Mouse (Mus musculus) cerebellum, adult 18-20 months (tissue): ENCODE measurements around the gene Sdhb.
A peak's percentile ranks its signal among the peaks of the same experiment; 100 is the strongest.

Experiments used
- DNase-seq, 2 experiments: peaks; one replicate each; pipeline ENCODE4 v3.0.0; 2021

The Sdhb gene

GRCm38 (mm10) chr4:140981605-140982004, 20.6 kb downstream of the Sdhb start:
- no peak for DNase-seq

GRCm38 (mm10) chr4:140982808-140983207, 21.8 kb downstream of the Sdhb start:
- DNase-seq, result no peak

- no peak for DNase-seq
Measured at GRCm38 (mm10) chr4:140983442-140983841, 22.4 kb downstream of the Sdhb start.

GRCm38 (mm10) chr4:140984544-140984943, 23.5 kb downstream of the Sdhb start:
- DNase-seq, result no peak

- DNase-seq, result no peak
Measured at GRCm38 (mm10) chr4:140986024-140986710, 25.2 kb downstream of the Sdhb start.

GRCm38 (mm10) chr4:140986711-140987395, 25.9 kb downstream of the Sdhb start, which contains the start of gene Atp13a2:
Gene Atp13a2, plus strand, starts transcription at chr4:140986873.
- DNase-seq, result peak; percentile 96 to 98

GRCm38 (mm10) chr4:140987476-140987875, 26.5 kb downstream of the Sdhb start:
- no peak for DNase-seq

GRCm38 (mm10) chr4:140988706-140989290, 27.8 kb downstream of the Sdhb start:
- DNase-seq, result no peak

- DNase-seq, result no peak
Measured at GRCm38 (mm10) chr4:140989447-140989846, 28.4 kb downstream of the Sdhb start.

GRCm38 (mm10) chr4:140992215-140992614, 31.2 kb downstream of the Sdhb start:
- peak; percentile 67 to 70 for DNase-seq

- no peak for DNase-seq
Measured at GRCm38 (mm10) chr4:140993846-140994245, 32.8 kb downstream of the Sdhb start.

- no peak for DNase-seq
Measured at GRCm38 (mm10) chr4:140995811-140996210, 34.8 kb downstream of the Sdhb start.

GRCm38 (mm10) chr4:140996812-140997211, 35.8 kb downstream of the Sdhb start:
- DNase-seq, result no peak

GRCm38 (mm10) chr4:141005983-141006382, 45.0 kb downstream of the Sdhb start:
- peak; percentile 67 to 77 for DNase-seq

GRCm38 (mm10) chr4:141008028-141008427, 47.0 kb downstream of the Sdhb start:
- peak; percentile 56 to 57 for DNase-seq

- no peak for DNase-seq
Measured at GRCm38 (mm10) chr4:141010118-141010517, 49.1 kb downstream of the Sdhb start, which contains the start of gene Mfap2. Gene Mfap2, plus strand, starts transcription at chr4:141010418.

- no peak for DNase-seq
Measured at GRCm38 (mm10) chr4:141010526-141010925, 49.5 kb downstream of the Sdhb start.

- no peak for DNase-seq
Measured at GRCm38 (mm10) chr4:141010941-141011429, 50.0 kb downstream of the Sdhb start.

GRCm38 (mm10) chr4:141011556-141012328, 50.7 kb downstream of the Sdhb start:
- DNase-seq, result peak; percentile 76 to 77

- no peak for DNase-seq
Measured at GRCm38 (mm10) chr4:141012558-141012957, 51.6 kb downstream of the Sdhb start.

- DNase-seq, result no peak
Measured at GRCm38 (mm10) chr4:141014114-141014513, 53.1 kb downstream of the Sdhb start.

- DNase-seq, result no peak
Measured at GRCm38 (mm10) chr4:141014856-141015255, 53.9 kb downstream of the Sdhb start.

GRCm38 (mm10) chr4:141015356-141015755, 54.4 kb downstream of the Sdhb start:
- no peak for DNase-seq
